Mouse (Mus musculus) MEL (cell line): ENCODE measurements at regions not wholly inside any gene's neighbourhood (a gene's known extent, or its start where the extent isn't known, plus 50 kb on each side); places are given as distances from the start of the nearest gene placed in this dataset.

Experiments
- CTCF ChIP-seq, 3 experiments: IDR thresholded peaks in 2 of 3; conservative IDR thresholded peaks in 1 of 3; 2 replicates each; pipeline ENCODE4 v1.5.1; 2011 to 2012; ENCODE audit warnings: low read length in 3 of 3, low read depth in 2 of 3, mild to moderate bottlenecking in 2 of 3, improper control_type of control experiment in 1 of 3, inconsistent platforms in 1 of 3, mixed read lengths in 1 of 3, moderate library complexity in 1 of 3; ENCODE audit not compliant: control insufficient read depth in 1 of 3, insufficient read depth in 1 of 3, poor library complexity in 1 of 3, severe bottlenecking in 1 of 3
- E2F4 ChIP-seq: IDR thresholded peaks from 2 replicates; pipeline ENCODE4 v1.6.1; 2011; ENCODE audit warnings: low read depth, low read length, improper control_type of control experiment, borderline replicate concordance
- POLR2A ChIP-seq, 2 experiments: IDR thresholded peaks; 2 replicates each; pipeline ENCODE4 v1.6.1; 2011 to 2012; ENCODE audit warnings: low read length in 2 of 2, mild to moderate bottlenecking in 2 of 2, control low read depth in 1 of 2, improper control_type of control experiment in 1 of 2, low read depth in 1 of 2, moderate library complexity in 1 of 2; ENCODE audit not compliant: control insufficient read depth in 1 of 2, insufficient read depth in 1 of 2, poor library complexity in 1 of 2

- TF ChIP-seq E2F4 (no peak), POLR2A (IDR thresholded peaks at IDR 0.05; ENCODE audit: control insufficient read depth in 1 of 2, insufficient read depth in 1 of 2, low read depth in 1 of 2, low read length in 2 of 2, poor library complexity in 1 of 2) (no peak), CTCF (IDR thresholded peaks at IDR 0.05 in 2 of 3, conservative IDR thresholded peaks at IDR 0.05 in 1 of 3; ENCODE audit: control insufficient read depth in 1 of 3, insufficient read depth in 1 of 3, low read depth in 2 of 3, low read length in 3 of 3, poor library complexity in 1 of 3, severe bottlenecking in 1 of 3) (no peak)
Measured at GRCm38 (mm10) chr15:56278006-56278405, 1199.4 kb downstream of the Slc22a22 start.
